Mouse (Mus musculus) E14TG2a.4 (cell line): ENCODE measurements around the gene Cnot11.

ENCODE experiments used
- CTCF ChIP-seq: conservative IDR thresholded peaks from 2 replicates; pipeline ENCODE4 v1.5.1; 2014; ENCODE audit warnings: low read length
- NANOG ChIP-seq: IDR thresholded peaks from 2 replicates; pipeline ENCODE4 v1.6.1; 2014; ENCODE audit warnings: borderline replicate concordance, low read length, mixed read lengths
- POU5F1 ChIP-seq: IDR thresholded peaks from 2 replicates; pipeline ENCODE4 v1.6.1; 2014; ENCODE audit warnings: low read length, borderline replicate concordance

DNA sequence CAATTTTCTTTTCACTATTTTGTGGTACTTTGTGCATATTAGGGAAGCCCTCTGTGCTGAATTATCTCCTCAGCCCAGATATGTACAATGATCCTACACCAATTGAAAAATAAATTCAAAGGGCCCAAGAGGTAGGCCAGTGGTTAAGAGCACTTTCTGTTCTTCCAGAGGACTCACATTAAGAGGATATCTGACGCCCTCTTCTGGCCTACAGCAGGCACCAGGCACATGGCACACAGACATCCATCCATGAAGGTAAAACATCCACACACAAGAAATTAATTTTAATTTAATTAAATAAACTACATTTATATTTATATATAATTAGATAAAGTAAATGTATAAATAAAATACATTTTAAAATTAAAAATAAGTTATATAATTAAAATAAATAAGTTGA is 30.5 kb upstream of the Cnot11 start:
- peak; percentile 18; the same call in 1 of the 2 replicates for TF ChIP-seq CTCF
- TF ChIP-seq NANOG = no peak
- TF ChIP-seq POU5F1 = no peak
